Mouse (Mus musculus) midbrain, postnatal 0 days (tissue): ENCODE data around the gene Ulk2. TPM values are rescaled to one million over a fixed set of nuclear protein-coding genes. Genes with fewer than 3 reads are reported as not detected.

Experiments used
- ATAC-seq: fragments of 200-750 bp; cut with Nextera tagmentation; 2 replicates; pipeline ENCODE4 v1.8.0; 2017; ENCODE audit warnings: moderate number of reproducible peaks, mild to moderate bottlenecking, moderate TSS enrichment, moderate library complexity; ENCODE audit not compliant: low FRiP score
- DNase-seq: peaks from one replicate; pipeline ENCODE4 v3.0.0-alpha.2; 2015; ENCODE audit warnings: low spot score
- H3K27ac ChIP-seq: fragments of 300-500 bp; sonication (generic); 2 replicates; pipeline ENCODE4 v1.5.1; 2014; ENCODE audit warnings: low read depth, mild to moderate bottlenecking, low read length, mixed read lengths
- H3K27me3 ChIP-seq: fragments of 300-500 bp; sonication (generic); 2 replicates; pipeline ENCODE4 v1.6.1; 2014; ENCODE audit warnings: low read length, control low read depth, mixed read lengths; ENCODE audit not compliant: insufficient read depth
- H3K36me3 ChIP-seq: fragments of 300-500 bp; sonication (generic); 2 replicates; pipeline ENCODE4 v1.6.1; 2014; ENCODE audit warnings: low read length, control low read depth, mixed read lengths; ENCODE audit not compliant: insufficient read depth
- H3K4me1 ChIP-seq: fragments of 300-500 bp; sonication (generic); 2 replicates; pipeline ENCODE4 v1.6.1; 2014; ENCODE audit warnings: mild to moderate bottlenecking, control low read depth, antibody characterized with exemption, low read length, mixed read lengths; ENCODE audit not compliant: insufficient read depth
- H3K4me2 ChIP-seq: fragments of 300-500 bp; sonication (generic); 2 replicates; pipeline ENCODE4 v1.6.1; 2014; ENCODE audit warnings: low read depth, mild to moderate bottlenecking, low read length, mixed read lengths; ENCODE audit not compliant: poor library complexity, severe bottlenecking
- H3K4me3 ChIP-seq: fragments of 300-500 bp; sonication (generic); 2 replicates; pipeline ENCODE4 v1.5.1; 2014; ENCODE audit warnings: low read depth, mild to moderate bottlenecking, low read length, moderate library complexity
- H3K9ac ChIP-seq: fragments of 300-500 bp; sonication (generic); replicated peaks from 2 replicates; pipeline ENCODE4 v1.6.1; 2014; ENCODE audit warnings: mild to moderate bottlenecking, low read length, moderate library complexity, mixed read lengths; ENCODE audit not compliant: poor library complexity, severe bottlenecking
- H3K9me3 ChIP-seq: fragments of 300-500 bp; sonication (generic); 2 replicates; pipeline ENCODE4 v1.6.1; 2016; ENCODE audit warnings: low read length, control low read depth
- CTCF ChIP-seq: IDR thresholded peaks from 2 replicates; pipeline ENCODE4 v1.5.1; 2016; ENCODE audit warnings: antibody characterized with exemption, mild to moderate bottlenecking
- WGBS: fragments of 180-500 bp; shearing (Covaris S2); extraction: QIAGEN DNeasy Blood & Tissue Kit; methylation state at CpG from one replicate; pipeline ENCODE4 v1.1.7; 2014; 5-methylcytosine and 5-hydroxymethylcytosine counted together
- polyA plus RNA-seq: library from polyadenylated mRNA; unstranded; fragments of >200 nt; fragmentation: Nextera tagmentation; extraction: Ambion mirVana; gene quantifications from 2 replicates; pipeline ENCODE4 v1.2.1, GENCODE M21; 2015
- total RNA-seq: library from RNA; depleted of rRNA; stranded (reverse); fragments of >200 nt; gene quantifications from 2 replicates; pipeline ENCODE4 v1.2.3, GENCODE M21; 2014

The Ulk2 gene
- total and polyA plus RNA-seq, 2 experiments from 2014 or later = 38.2 to 151 TPM

DNA sequence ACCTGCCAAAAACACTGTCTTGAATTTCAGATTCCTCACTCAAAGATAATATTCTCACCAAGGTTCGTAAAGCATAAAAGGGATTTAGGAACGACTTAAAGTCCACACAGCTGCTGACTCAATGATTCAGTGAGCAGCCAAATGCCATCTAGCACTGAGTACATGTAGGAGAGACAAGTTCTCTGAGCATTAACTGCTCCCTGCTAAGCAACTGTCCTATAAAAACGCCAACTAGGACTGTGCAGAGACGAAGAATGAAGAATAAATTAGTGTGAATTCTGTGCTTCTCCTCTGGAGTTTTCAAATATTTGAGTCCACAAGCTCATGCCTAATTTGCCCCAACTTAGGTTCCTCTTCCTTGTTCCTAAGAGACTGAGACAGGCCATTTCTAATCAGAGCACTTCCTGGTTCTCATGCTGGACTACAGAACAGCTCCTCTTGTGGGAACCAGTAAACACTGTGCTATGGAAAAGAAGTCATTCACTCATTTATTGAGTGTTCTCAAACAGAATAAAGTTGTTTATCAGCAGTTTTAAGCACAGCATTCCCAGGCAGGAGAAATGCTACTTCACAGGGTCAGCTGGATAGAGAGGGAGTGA is 80.2 kb downstream of the Ulk2 start:
- no peak overlapping the region for H3K27ac ChIP-seq
- H3K4me1 ChIP-seq = no peaks in the 10 kb centered on the region
- H3K9me3 ChIP-seq = no peaks in the 10 kb centered on the region
- ATAC-seq (no peak), DNase-seq (no peak)
- no peak for TF ChIP-seq CTCF
- H3K9ac ChIP-seq = no peak overlapping the region
- peaks cover 37% of the 10 kb centered on the region for H3K36me3 ChIP-seq
- no peak overlapping the region for H3K4me2 ChIP-seq
- WGBS = 87% methylated on average over 4 of the region's 4 CpGs
- H3K4me3 ChIP-seq = no peak overlapping the region
- H3K27me3 ChIP-seq = no peaks in the 10 kb centered on the region

- DNase-seq (peak; percentile 98), ATAC-seq (peak; percentile 92)
- peaks cover 6% of the 10 kb centered on the region for H3K4me1 ChIP-seq
- H3K27me3 ChIP-seq = no peaks in the 10 kb centered on the region
- peak within 1 kb of the TSS; percentile 57 for H3K4me2 ChIP-seq
- peak within 1 kb of the TSS; percentile 73 for H3K9ac ChIP-seq
- H3K36me3 ChIP-seq = 0 out of 2 replicates have a peak, but pooled peaks cover 3% of the 10 kb centered on the region
- peak within 1 kb of the TSS; percentile 57 for H3K4me3 ChIP-seq
- WGBS = under 1% methylated on average over 51 of the region's 51 CpGs
- no peaks in the 10 kb centered on the region for H3K9me3 ChIP-seq
- peak within 1 kb of the TSS; percentile 92 for H3K27ac ChIP-seq
- TF ChIP-seq CTCF = no peak
Measured at GRCm38 (mm10) chr11:61761584-61762407, 93.1 kb downstream of the Ulk2 start, which contains the start of gene Prpsap2. TSS of gene Prpsap2 (minus strand) at chr11:61762088.

DNA sequence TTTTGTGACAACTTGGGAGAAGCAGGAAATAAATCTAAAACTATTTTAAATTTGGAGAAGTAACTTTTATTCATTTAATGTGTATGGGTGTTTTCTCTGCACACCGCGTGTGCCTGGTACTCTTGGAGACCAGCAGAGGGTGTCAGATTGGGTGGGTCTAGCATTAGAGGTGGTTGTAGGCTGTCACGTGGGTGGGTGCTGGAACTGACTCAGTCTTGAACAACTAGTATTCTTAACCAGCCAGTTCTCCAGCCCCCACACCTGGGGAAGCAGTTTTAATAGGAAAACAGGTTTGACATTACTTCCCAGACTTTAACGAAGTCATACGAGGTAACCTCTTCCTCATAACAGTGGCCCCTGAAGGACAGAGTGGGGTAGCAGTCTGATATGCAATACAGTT is 94.4 kb downstream of the Ulk2 start:
- Histone ChIP-seq H3K4me3 (peak overlapping the region; percentile 57), H3K9ac (no peak overlapping the region), H3K9me3 (no peaks in the 10 kb centered on the region), H3K4me1 (peaks cover 6% of the 10 kb centered on the region), H3K4me2 (peak overlapping the region; percentile 57), H3K27ac (no peak overlapping the region), H3K27me3 (no peaks in the 10 kb centered on the region), H3K36me3 (peaks cover 3% of the 10 kb centered on the region; the same call in 1 of the 2 replicates)
- no peak for ATAC-seq
- no peak for DNase-seq
- 69% methylated on average over 5 of the region's 5 CpGs for WGBS
- TF ChIP-seq CTCF = peak; percentile 22; the same call in 1 of the 2 replicates

- peaks cover 14% of the 10 kb centered on the region for H3K36me3 ChIP-seq
- H3K27me3 ChIP-seq = no peaks in the 10 kb centered on the region
- no peak overlapping the region for H3K9ac ChIP-seq
- H3K9me3 ChIP-seq = no peaks in the 10 kb centered on the region
- TF ChIP-seq CTCF = no peak
- H3K4me1 ChIP-seq = peaks cover 6% of the 10 kb centered on the region
- ATAC-seq (no peak), DNase-seq (no peak)
- H3K4me3 ChIP-seq = no peak overlapping the region
- H3K4me2 ChIP-seq = no peak overlapping the region
- 97% methylated on average over 2 of the region's 2 CpGs for WGBS
- H3K27ac ChIP-seq = no peak overlapping the region
Measured at GRCm38 (mm10) chr11:61757151-61757550, 97.7 kb downstream of the Ulk2 start.

GRCm38 (mm10) chr11:61751612-61752011 is 103.3 kb downstream of the Ulk2 start:
- Histone ChIP-seq H3K27ac (no peak overlapping the region), H3K27me3 (no peaks in the 10 kb centered on the region), H3K9ac (no peak overlapping the region), H3K9me3 (no peaks in the 10 kb centered on the region), H3K36me3 (peaks cover 19% of the 10 kb centered on the region), H3K4me2 (no peak overlapping the region), H3K4me1 (no peaks in the 10 kb centered on the region), H3K4me3 (no peak overlapping the region)
- no peak for ATAC-seq
- DNase-seq = no peak
- peak; percentile 59 for TF ChIP-seq CTCF
- 80% methylated on average over 5 of the region's 5 CpGs for WGBS

DNA sequence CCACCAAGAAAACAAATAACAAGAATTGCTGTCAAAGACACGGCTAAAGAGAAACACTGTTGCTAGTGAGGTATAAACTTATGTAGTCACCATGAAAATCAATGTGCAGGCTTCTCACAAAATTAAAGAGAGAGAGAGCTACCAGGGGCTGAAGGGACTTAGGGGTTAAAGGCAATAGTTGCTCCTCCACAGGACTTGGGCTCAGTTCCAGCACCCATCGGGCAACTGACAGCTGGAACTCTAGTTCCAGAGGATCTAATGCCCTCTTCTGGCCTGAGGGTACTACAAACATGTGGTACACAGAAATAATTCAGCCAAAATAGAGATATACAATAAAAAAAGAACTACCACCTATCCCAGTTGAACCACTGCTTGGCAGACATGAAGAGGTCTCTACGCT is 107.7 kb downstream of the Ulk2 start:
- DNase-seq (peak; percentile 34), ATAC-seq (no peak)
- Histone ChIP-seq H3K9me3 (no peaks in the 10 kb centered on the region), H3K27me3 (no peaks in the 10 kb centered on the region), H3K9ac (no peak overlapping the region), H3K4me3 (no peak overlapping the region), H3K4me1 (no peaks in the 10 kb centered on the region), H3K4me2 (no peak overlapping the region), H3K27ac (no peak overlapping the region), H3K36me3 (peaks cover 16% of the 10 kb centered on the region)
- 69% methylated on average over 3 of the region's 3 CpGs for WGBS
- no peak for TF ChIP-seq CTCF
